Mouse (Mus musculus) bone marrow, adult 2 months (tissue): ENCODE measurements around the gene Zbtb11. TPM values are rescaled to one million over a fixed set of nuclear protein-coding genes. Genes with fewer than 3 reads are reported as not detected.

ENCODE experiments used
- H3K27ac ChIP-seq: fragments of 200-500 bp; 2 replicates; pipeline ENCODE4 v1.5.1; 2012; ENCODE audit warnings: low read depth, mild to moderate bottlenecking, control low read depth, inconsistent platforms, low read length; ENCODE audit not compliant: control insufficient read depth, poor library complexity, insufficient read depth
- H3K4me1 ChIP-seq: fragments of 200-500 bp; 2 replicates; pipeline ENCODE4 v1.6.1; 2011; ENCODE audit warnings: low read length; ENCODE audit not compliant: control insufficient read depth, insufficient read depth
- H3K4me3 ChIP-seq: fragments of 200-500 bp; replicated peaks from 2 replicates; pipeline ENCODE3; 2011; ENCODE audit warnings: mild to moderate bottlenecking, low read depth, low read length, control low read depth; ENCODE audit not compliant: control insufficient read depth
- CTCF ChIP-seq: fragments of 200-500 bp; IDR thresholded peaks from 2 replicates; pipeline ENCODE4 v1.5.1; 2011; ENCODE audit warnings: low read length, control low read depth; ENCODE audit not compliant: control insufficient read depth, insufficient read depth
- POLR2A ChIP-seq: fragments of 200-500 bp; IDR thresholded peaks from 2 replicates; pipeline ENCODE4 v1.6.1; 2011; ENCODE audit warnings: low read depth, mild to moderate bottlenecking, control low read depth, low read length, borderline replicate concordance; ENCODE audit not compliant: control insufficient read depth
- WGBS: fragments of 180-500 bp; shearing (Covaris S2); methylation state at CpG from one replicate; pipeline ENCODE4 v1.1.7; 2018; 5-methylcytosine and 5-hydroxymethylcytosine counted together
- polyA plus RNA-seq: library from polyadenylated mRNA; stranded (reverse); fragments of >200 nt; gene quantifications from 2 replicates; pipeline ENCODE4 v1.2.4, GENCODE M21; 2011; ENCODE audit warnings: low replicate concordance; ENCODE audit not compliant: missing spikeins, insufficient read depth, insufficient read length

Zbtb11 gene
- polyA plus RNA-seq, 1 experiment: 8.9 TPM

- 87% methylated on average over 3 of the region's 3 CpGs for WGBS
- no peaks in the 10 kb centered on the region; the same call in none of the 2 replicates for H3K4me1 ChIP-seq
- TF ChIP-seq CTCF: no peak
- TF ChIP-seq POLR2A: no peak
- no peak overlapping the region for H3K27ac ChIP-seq
- H3K4me3 ChIP-seq: no peak overlapping the region
Measured at GRCm38 (mm10) chr16:55986001-55986400, 12.3 kb downstream of the Zbtb11 start.

- TF ChIP-seq POLR2A: no peak
- TF ChIP-seq CTCF: no peak
- 34% methylated on average over 4 of the region's 4 CpGs for WGBS
- H3K4me3 ChIP-seq: no peak overlapping the region
- H3K27ac ChIP-seq: no peak overlapping the region
- no peaks in the 10 kb centered on the region; the same call in none of the 2 replicates for H3K4me1 ChIP-seq
Measured at GRCm38 (mm10) chr16:55990311-55990710, 16.6 kb downstream of the Zbtb11 start.

- no peaks in the 10 kb centered on the region; the same call in none of the 2 replicates for H3K4me1 ChIP-seq
- 51% methylated on average over 2 of the region's 2 CpGs for WGBS
- H3K4me3 ChIP-seq: no peak overlapping the region
- TF ChIP-seq CTCF (no peak), POLR2A (no peak)
- no peak overlapping the region for H3K27ac ChIP-seq
Measured at GRCm38 (mm10) chr16:55994235-55994634, 20.6 kb downstream of the Zbtb11 start.

- Histone ChIP-seq H3K27ac (no peak overlapping the region), H3K4me1 (no peaks in the 10 kb centered on the region), H3K4me3 (no peak overlapping the region)
- 90% methylated on average over 11 of the region's 11 CpGs for WGBS
- TF ChIP-seq POLR2A: no peak
- no peak for TF ChIP-seq CTCF
Measured at GRCm38 (mm10) chr16:56006798-56007197, 33.1 kb downstream of the Zbtb11 start.

- TF ChIP-seq CTCF (no peak), POLR2A (no peak)
- Histone ChIP-seq H3K4me3 (no peak overlapping the region), H3K27ac (no peak overlapping the region), H3K4me1 (no peaks in the 10 kb centered on the region)
- 80% methylated on average over 1 of the region's 1 CpGs for WGBS
Measured at GRCm38 (mm10) chr16:56008862-56009261, 35.2 kb downstream of the Zbtb11 start.

GRCm38 (mm10) chr16:56012789-56013743, 39.4 kb downstream of the Zbtb11 start:
- TF ChIP-seq CTCF (no peak), POLR2A (no peak)
- H3K4me3 ChIP-seq: no peak overlapping the region
- 93% methylated on average over 10 of the region's 10 CpGs for WGBS
- H3K27ac ChIP-seq: no peak overlapping the region
- H3K4me1 ChIP-seq: no peaks in the 10 kb centered on the region

GRCm38 (mm10) chr16:56014076-56014475, 40.4 kb downstream of the Zbtb11 start:
- no peaks in the 10 kb centered on the region for H3K4me1 ChIP-seq
- no peak overlapping the region for H3K4me3 ChIP-seq
- 86% methylated on average over 7 of the region's 7 CpGs for WGBS
- TF ChIP-seq POLR2A (no peak), CTCF (no peak)
- no peak overlapping the region for H3K27ac ChIP-seq

- Histone ChIP-seq H3K4me1 (no peaks in the 10 kb centered on the region; the same call in 1 of the 2 replicates), H3K27ac (no peak overlapping the region), H3K4me3 (no peak overlapping the region)
- WGBS: 92% methylated on average over 7 of the region's 7 CpGs
- TF ChIP-seq CTCF (no peak), POLR2A (no peak)
Measured at GRCm38 (mm10) chr16:56019660-56020059, 46.0 kb downstream of the Zbtb11 start.
